Mouse (Mus musculus): ENCODE results near the gene Scaf8. TPM values are rescaled to one million over a fixed set of nuclear protein-coding genes. Genes with fewer than 3 reads are reported as not detected.
"Not testable (repeated sequence)": the region's sequence is repeated elsewhere in the genome, so short reads cannot be mapped to it uniquely, and the experiment has no call there.

The Scaf8 gene
- polyA plus RNA-seq, 1 experiment = not detected

DNA sequence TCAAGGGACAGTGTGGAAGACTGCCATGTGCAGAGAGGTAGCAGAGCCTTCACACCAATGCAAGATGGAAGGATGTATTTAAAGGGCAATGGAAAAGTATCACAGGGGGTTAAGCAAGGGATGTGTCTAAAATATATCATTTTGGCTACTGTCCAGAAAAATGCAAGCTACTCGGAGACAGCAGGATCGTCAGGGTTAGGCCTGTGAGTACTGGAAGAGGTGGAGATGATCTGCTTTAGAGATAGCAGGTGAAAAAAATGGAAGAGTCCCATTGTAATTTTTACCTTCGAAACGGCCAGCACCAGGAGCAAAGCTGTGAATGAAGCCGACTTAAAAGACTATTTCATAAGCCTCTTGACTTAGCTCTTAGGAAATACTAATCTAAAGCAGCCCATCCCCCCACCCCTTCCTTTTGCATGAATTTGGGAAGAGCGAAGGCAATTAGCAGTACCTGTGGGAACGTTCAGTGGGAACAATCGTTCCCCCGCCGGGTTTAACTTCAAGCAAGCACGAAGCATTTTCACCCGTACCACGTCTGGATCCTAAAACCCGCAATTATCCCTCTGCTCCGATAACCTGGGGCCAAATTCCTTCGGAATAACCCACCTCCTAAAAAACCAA, 925 bp upstream of the Scaf8 start:
- H3K4me1 ChIP-seq (ENCODE audit: control insufficient read depth, insufficient read depth, low read length) = peaks cover 5% of the 10 kb centered on the region; the same call in 1 of the 2 replicates
- peak overlapping the region; percentile 76 for H3K4me3 ChIP-seq (ENCODE audit: insufficient read depth, low read depth, low read length)
- H3K27ac ChIP-seq (ENCODE audit: insufficient read depth, low read depth, low read length) = peak overlapping the region; percentile 57
- under 1% methylated on average over 16 of the region's 16 CpGs for WGBS
- no peak for TF ChIP-seq POLR2A (IDR thresholded peaks at IDR 0.05; ENCODE audit: insufficient read depth, low read depth, low read length)

DNA sequence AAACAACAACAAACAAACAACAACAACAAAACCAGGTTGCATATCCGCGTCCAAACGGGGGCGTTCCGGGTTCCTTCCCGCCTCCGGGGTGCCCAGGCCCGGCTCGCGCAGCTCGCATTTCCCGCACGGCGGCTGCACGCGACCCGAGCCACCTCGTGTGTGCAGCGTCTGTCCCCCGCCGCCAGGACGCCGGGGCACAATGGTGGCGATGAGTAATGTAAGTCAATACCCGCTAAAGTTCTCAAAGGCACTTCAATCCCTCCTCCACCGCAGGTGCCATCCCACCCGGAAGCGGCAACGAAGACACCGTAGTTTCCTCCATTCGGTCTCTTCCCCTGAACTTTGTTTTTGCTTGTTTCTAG, 433 bp upstream of the Scaf8 start:
- TF ChIP-seq CTCF (IDR thresholded peaks at IDR 0.05; ENCODE audit: insufficient read depth, low read depth, low read length) (no peak), POLR2A (IDR thresholded peaks at IDR 0.05; ENCODE audit: insufficient read depth, low read depth, low read length) (no peak)
- H3K4me3 ChIP-seq (ENCODE audit: insufficient read depth, low read depth, low read length) = peak overlapping the region; percentile 76
- peaks cover 5% of the 10 kb centered on the region; the same call in 1 of the 2 replicates for H3K4me1 ChIP-seq (ENCODE audit: control insufficient read depth, insufficient read depth, low read length)
- under 1% methylated on average over 31 of the region's 31 CpGs for WGBS
- H3K27ac ChIP-seq (ENCODE audit: insufficient read depth, low read depth, low read length) = peak overlapping the region; percentile 57

DNA sequence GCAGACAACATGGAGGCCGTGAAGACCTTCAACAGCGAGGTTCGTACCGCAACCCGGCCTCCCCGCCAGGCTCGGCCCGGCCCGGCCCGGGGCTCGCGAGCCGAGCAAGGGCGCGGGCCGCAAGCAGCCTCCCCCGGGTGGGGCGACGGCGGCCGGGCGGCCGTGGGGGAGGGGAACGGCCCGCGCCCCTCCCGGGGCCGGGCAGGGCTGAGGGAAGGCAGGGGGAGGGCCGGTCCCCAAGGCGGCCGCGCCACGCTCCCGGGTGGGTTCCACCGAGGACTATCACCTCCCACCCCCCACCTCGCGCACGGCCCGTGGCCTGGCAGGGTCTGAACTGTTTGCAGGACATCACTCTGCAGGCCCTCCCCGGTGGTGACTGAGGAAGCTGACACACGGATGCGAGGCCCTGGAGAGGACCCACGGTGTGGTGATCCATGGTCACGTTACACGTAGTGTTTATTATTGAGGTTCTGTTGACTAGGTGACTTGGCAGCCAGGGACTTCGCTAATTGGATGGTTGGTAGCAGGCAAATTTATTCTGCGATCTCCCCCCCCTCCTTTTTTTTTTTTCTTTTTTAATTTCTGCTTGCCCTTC, 705 bp downstream of the Scaf8 start:
- Histone ChIP-seq H3K27ac (ENCODE audit: insufficient read depth, low read depth, low read length) (peak overlapping the region; percentile 99), H3K4me3 (ENCODE audit: insufficient read depth, low read depth, low read length) (peak overlapping the region; percentile 76), H3K4me1 (ENCODE audit: control insufficient read depth, insufficient read depth, low read length) (peaks cover 5% of the 10 kb centered on the region; the same call in 1 of the 2 replicates)
- 2% methylated on average over 47 of the region's 47 CpGs for WGBS
- TF ChIP-seq POLR2A (IDR thresholded peaks at IDR 0.05; ENCODE audit: insufficient read depth, low read depth, low read length) (no peak), CTCF (IDR thresholded peaks at IDR 0.05; ENCODE audit: insufficient read depth, low read depth, low read length) (no peak)

DNA sequence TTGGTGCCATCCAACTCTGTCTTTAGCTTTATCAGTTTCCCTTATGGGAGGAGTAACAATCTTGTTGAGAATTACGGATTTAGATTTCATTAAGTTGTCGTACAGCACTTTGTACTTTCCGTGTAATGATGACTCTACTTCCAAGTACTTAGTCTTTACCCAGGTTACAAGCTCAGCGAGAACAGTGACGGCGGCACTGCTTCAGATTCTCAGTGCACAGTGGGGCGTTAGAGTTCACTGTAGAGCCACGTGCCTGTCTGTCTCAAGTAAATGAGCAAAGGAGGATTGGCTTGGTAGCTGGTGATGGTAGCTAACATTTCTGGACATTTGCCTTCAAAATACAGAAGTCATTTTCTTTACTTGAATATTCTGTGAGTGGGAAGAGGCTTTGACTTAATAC, 6.2 kb downstream of the Scaf8 start:
- not testable (repeated sequence) for H3K4me1 ChIP-seq (ENCODE audit: control insufficient read depth, insufficient read depth, low read length); H3K27ac ChIP-seq (ENCODE audit: insufficient read depth, low read depth, low read length); H3K4me3 ChIP-seq (ENCODE audit: insufficient read depth, low read depth, low read length)
- 36% methylated on average over 8 of the region's 8 CpGs for WGBS

DNA sequence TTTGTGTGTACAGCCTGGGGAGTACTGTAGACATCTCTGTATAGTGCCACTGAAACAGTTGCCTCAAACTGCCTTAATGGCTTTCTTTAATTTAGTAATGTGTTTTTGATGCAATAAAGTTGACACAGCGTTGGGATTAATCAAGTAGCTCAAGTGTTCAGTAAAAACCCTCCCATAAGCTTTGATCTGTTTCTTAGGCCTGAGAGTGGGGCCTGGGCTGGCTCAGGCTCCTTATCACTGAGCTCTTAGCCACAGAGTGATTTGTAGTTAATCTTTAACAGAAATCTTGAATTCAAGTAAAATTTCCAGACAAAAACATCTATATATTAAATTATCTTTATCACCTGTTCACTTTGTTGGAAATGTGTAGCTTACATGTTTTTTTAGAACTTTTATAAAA, 8.8 kb downstream of the Scaf8 start:
- H3K4me3 ChIP-seq (ENCODE audit: insufficient read depth, low read depth, low read length); H3K27ac ChIP-seq (ENCODE audit: insufficient read depth, low read depth, low read length): not testable (repeated sequence)
- WGBS = 68% methylated on average over 1 of the region's 1 CpGs

DNA sequence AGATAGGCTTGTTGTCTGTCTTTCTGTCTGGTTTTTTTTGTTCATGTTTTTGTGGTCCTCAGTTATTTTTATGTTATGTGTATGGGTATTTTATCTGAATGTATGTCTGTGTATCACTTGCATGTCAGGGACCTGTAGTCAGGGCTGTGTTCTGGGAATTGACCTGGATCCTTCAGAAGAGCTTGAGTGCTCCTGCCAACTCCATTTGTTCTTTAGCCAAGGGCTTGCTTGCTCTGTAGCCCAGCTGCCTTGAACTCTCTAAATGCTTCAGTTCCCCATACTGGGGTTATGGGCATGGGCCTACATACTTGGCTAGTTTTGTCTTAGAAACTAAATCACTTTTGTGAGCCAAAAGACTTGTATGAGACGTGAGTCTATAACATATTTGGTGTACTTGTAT, 13.9 kb downstream of the Scaf8 start:
- H3K27ac ChIP-seq (ENCODE audit: insufficient read depth, low read depth, low read length) = no peak overlapping the region
- TF ChIP-seq POLR2A (IDR thresholded peaks at IDR 0.05; ENCODE audit: insufficient read depth, low read depth, low read length) (no peak), CTCF (IDR thresholded peaks at IDR 0.05; ENCODE audit: insufficient read depth, low read depth, low read length) (no peak)
- 58% methylated on average over 1 of the region's 1 CpGs for WGBS
- H3K4me3 ChIP-seq (ENCODE audit: insufficient read depth, low read depth, low read length) = no peak overlapping the region
- no peaks in the 10 kb centered on the region for H3K4me1 ChIP-seq (ENCODE audit: control insufficient read depth, insufficient read depth, low read length)

More for the DNA sequence above, 8.8 kb downstream of the Scaf8 start:
- not testable (repeated sequence) for H3K4me1 ChIP-seq (ENCODE audit: control insufficient read depth, insufficient read depth, low read length)

DNA sequence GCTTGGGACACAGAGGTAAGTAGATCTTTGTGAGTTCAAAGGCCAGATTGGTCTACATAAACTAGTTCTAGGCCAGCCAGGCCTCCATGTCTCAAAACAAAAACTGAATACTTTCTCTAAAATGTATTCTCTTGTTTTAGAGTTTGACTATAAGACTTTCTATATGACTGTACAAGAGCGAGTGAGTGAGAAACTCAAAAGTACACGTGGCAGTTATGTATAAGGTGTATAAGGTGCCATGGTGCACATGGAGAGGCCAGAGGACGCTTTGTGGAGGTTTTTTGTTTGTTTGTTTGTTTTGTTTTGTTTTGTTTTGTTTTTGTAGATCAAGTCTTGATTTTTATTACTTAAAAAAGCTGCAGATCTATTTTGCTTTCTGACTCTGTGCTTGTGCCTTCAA, 15.0 kb downstream of the Scaf8 start:
- TF ChIP-seq CTCF (IDR thresholded peaks at IDR 0.05; ENCODE audit: insufficient read depth, low read depth, low read length) (no peak), POLR2A (IDR thresholded peaks at IDR 0.05; ENCODE audit: insufficient read depth, low read depth, low read length) (no peak)
- no peak overlapping the region for H3K27ac ChIP-seq (ENCODE audit: insufficient read depth, low read depth, low read length)
- H3K4me1 ChIP-seq (ENCODE audit: control insufficient read depth, insufficient read depth, low read length) = no peaks in the 10 kb centered on the region
- WGBS = 87% methylated on average over 3 of the region's 3 CpGs
- no peak overlapping the region for H3K4me3 ChIP-seq (ENCODE audit: insufficient read depth, low read depth, low read length)

DNA sequence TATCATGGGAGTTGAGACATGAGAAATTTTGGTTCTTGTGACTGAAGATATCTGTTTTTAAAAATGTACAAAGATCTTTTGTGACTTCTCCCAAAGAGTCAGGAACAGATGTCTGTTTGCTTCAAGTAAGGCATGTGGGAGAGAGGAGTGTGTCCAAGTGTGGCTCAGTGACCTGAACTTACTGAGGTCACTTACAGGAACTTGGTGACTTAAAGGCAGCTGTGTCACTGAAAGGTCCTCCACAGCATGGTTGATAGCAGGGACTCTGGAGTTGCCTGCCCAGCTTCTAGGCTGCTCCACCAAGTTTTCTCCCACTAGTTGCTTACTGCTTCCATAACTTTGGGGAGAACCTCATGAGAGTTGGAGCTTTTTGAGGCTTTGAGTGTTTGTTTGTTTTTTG, 20.6 kb downstream of the Scaf8 start:
- H3K27ac ChIP-seq (ENCODE audit: insufficient read depth, low read depth, low read length) = no peak overlapping the region
- H3K4me3 ChIP-seq (ENCODE audit: insufficient read depth, low read depth, low read length) = no peak overlapping the region
- H3K4me1 ChIP-seq (ENCODE audit: control insufficient read depth, insufficient read depth, low read length) = peaks cover 3% of the 10 kb centered on the region; the same call in 1 of the 2 replicates
- TF ChIP-seq CTCF (IDR thresholded peaks at IDR 0.05; ENCODE audit: insufficient read depth, low read depth, low read length) (no peak), POLR2A (IDR thresholded peaks at IDR 0.05; ENCODE audit: insufficient read depth, low read depth, low read length) (no peak)

DNA sequence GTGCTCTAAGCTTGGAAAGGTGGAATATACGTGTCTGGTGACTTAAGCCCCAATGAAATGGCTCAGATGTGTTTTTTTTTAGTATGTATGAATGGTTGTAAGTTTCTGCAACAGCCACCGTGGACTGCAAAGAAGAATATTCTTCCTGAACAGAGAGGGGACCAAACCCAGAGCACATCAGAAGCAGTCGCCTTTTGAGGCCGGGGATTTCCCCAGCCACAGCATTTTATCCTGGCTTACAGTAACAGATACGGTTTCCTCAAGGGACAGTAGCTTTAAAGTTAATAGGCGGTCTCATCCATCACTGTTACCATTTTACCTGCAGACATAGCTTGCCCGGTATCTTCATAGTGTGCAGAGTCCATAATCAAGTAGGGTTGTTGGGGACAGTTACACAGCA, 21.4 kb downstream of the Scaf8 start:
- TF ChIP-seq POLR2A (IDR thresholded peaks at IDR 0.05; ENCODE audit: insufficient read depth, low read depth, low read length) (no peak), CTCF (IDR thresholded peaks at IDR 0.05; ENCODE audit: insufficient read depth, low read depth, low read length) (no peak)
- no peak overlapping the region for H3K4me3 ChIP-seq (ENCODE audit: insufficient read depth, low read depth, low read length)
- 87% methylated on average over 7 of the region's 7 CpGs for WGBS
- H3K27ac ChIP-seq (ENCODE audit: insufficient read depth, low read depth, low read length) = no peak overlapping the region
- peaks cover 3% of the 10 kb centered on the region; the same call in 1 of the 2 replicates for H3K4me1 ChIP-seq (ENCODE audit: control insufficient read depth, insufficient read depth, low read length)

DNA sequence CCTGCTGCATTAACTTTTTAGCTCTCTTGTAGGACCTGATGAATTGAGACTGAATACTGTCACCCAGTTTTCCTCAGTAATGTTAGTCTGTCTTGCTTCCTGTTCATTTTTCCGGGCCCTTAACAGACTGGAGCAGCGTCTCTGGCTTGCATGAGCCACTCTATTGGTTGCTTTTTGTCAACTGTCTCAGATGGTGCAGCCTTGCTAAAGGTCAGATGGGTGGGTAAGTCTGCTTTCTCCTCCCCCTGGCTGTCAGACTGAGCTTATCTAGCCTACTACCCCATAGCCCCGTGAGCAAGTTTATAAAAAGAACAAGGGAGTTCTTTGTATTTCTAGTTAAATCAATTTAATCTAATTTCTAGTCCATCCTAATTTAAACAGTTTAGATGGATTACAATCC, 23.6 kb downstream of the Scaf8 start:
- no peak overlapping the region for H3K4me3 ChIP-seq (ENCODE audit: insufficient read depth, low read depth, low read length)
- TF ChIP-seq CTCF (IDR thresholded peaks at IDR 0.05; ENCODE audit: insufficient read depth, low read depth, low read length) = no peak
- no peak for TF ChIP-seq POLR2A (IDR thresholded peaks at IDR 0.05; ENCODE audit: insufficient read depth, low read depth, low read length)
- WGBS = 15% methylated on average over 3 of the region's 3 CpGs
- peaks cover 5% of the 10 kb centered on the region; the same call in 1 of the 2 replicates for H3K4me1 ChIP-seq (ENCODE audit: control insufficient read depth, insufficient read depth, low read length)
- H3K27ac ChIP-seq (ENCODE audit: insufficient read depth, low read depth, low read length) = no peak overlapping the region

Data from olfactory bulb, adult 2 months (tissue).